Mouse (Mus musculus) midbrain, embryonic 14.5 days (tissue): ENCODE data around the gene Smyd3. TPM values are rescaled to one million over a fixed set of nuclear protein-coding genes. Genes with fewer than 3 reads are reported as not detected.

ENCODE experiments used
- ATAC-seq: fragments of 200-750 bp; cut with Nextera tagmentation; 2 replicates; pipeline ENCODE4 v1.8.0; 2017; ENCODE audit warnings: moderate number of reproducible peaks, moderate library complexity; ENCODE audit not compliant: low FRiP score, low TSS enrichment
- DNase-seq: peaks from one replicate; pipeline ENCODE4 v3.0.0-alpha.2; 2015
- H3K27ac ChIP-seq: fragments of 300-500 bp; sonication (generic); replicated peaks from 2 replicates; pipeline ENCODE4 v1.5.1; 2014; ENCODE audit warnings: mild to moderate bottlenecking, low read depth, low read length, moderate library complexity
- H3K27me3 ChIP-seq: fragments of 300-500 bp; sonication (generic); 2 replicates; pipeline ENCODE4 v1.6.1; 2014; ENCODE audit warnings: low read length, control low read depth, mixed read lengths; ENCODE audit not compliant: control insufficient read depth, insufficient read depth
- H3K36me3 ChIP-seq: fragments of 300-500 bp; sonication (generic); 2 replicates; pipeline ENCODE4 v1.6.1; 2014; ENCODE audit warnings: low read length, control low read depth; ENCODE audit not compliant: control insufficient read depth, insufficient read depth
- H3K4me1 ChIP-seq: fragments of 300-500 bp; sonication (generic); 2 replicates; pipeline ENCODE4 v1.6.1; 2014; ENCODE audit warnings: mild to moderate bottlenecking, antibody characterized with exemption, low read length, control low read depth; ENCODE audit not compliant: control insufficient read depth, insufficient read depth
- H3K4me2 ChIP-seq: fragments of 300-500 bp; sonication (generic); 2 replicates; pipeline ENCODE4 v1.6.1; 2014; ENCODE audit warnings: mild to moderate bottlenecking, low read length, moderate library complexity
- H3K4me3 ChIP-seq: fragments of 300-500 bp; sonication (generic); replicated peaks from 2 replicates; pipeline ENCODE4 v1.5.1; 2014; ENCODE audit warnings: low read depth, low read length
- H3K9ac ChIP-seq: fragments of 300-500 bp; sonication (generic); replicated peaks from 2 replicates; pipeline ENCODE4 v1.6.1; 2014; ENCODE audit warnings: mild to moderate bottlenecking, low read length, moderate library complexity
- H3K9me3 ChIP-seq: fragments of 300-500 bp; sonication (generic); 2 replicates; pipeline ENCODE4 v1.6.1; 2016; ENCODE audit warnings: low read length, control low read depth, mixed read lengths; ENCODE audit not compliant: control insufficient read depth
- WGBS: fragments of 180-500 bp; shearing (Covaris S2); extraction: QIAGEN DNeasy Blood & Tissue Kit; methylation state at CpG from one replicate; pipeline ENCODE4 v1.1.7; 2014; 5-methylcytosine and 5-hydroxymethylcytosine counted together
- polyA plus RNA-seq: library from polyadenylated mRNA; unstranded; fragments of >200 nt; fragmentation: Nextera tagmentation; extraction: Ambion mirVana; gene quantifications from 2 replicates; pipeline ENCODE4 v1.2.1, GENCODE M21; 2014

Gene Smyd3
- polyA plus RNA-seq, 1 experiment from 2014 or later, result 21.5 TPM

GRCm38 (mm10) chr1:179213381-179213780, 304.5 kb downstream of the Smyd3 start:
- Histone ChIP-seq H3K9me3 (no peaks in the 10 kb centered on the region), H3K36me3 (no peaks in the 10 kb centered on the region), H3K4me1 (no peaks in the 10 kb centered on the region), H3K4me2 (no peak overlapping the region), H3K9ac (no peak overlapping the region), H3K4me3 (no peak overlapping the region), H3K27ac (no peak overlapping the region), H3K27me3 (no peaks in the 10 kb centered on the region)
- DNase-seq (no peak), ATAC-seq (no peak)
- WGBS, result 80% methylated on average over 9 of the region's 9 CpGs

- Histone ChIP-seq H3K27ac (no peak overlapping the region), H3K9me3 (no peaks in the 10 kb centered on the region), H3K4me2 (no peak overlapping the region), H3K9ac (no peak overlapping the region), H3K36me3 (no peaks in the 10 kb centered on the region), H3K4me3 (no peak overlapping the region), H3K27me3 (no peaks in the 10 kb centered on the region), H3K4me1 (peaks cover 5% of the 10 kb centered on the region; the same call in 1 of the 2 replicates)
- DNase-seq, result no peak
- 44% methylated on average over 7 of the region's 7 CpGs for WGBS
- no peak for ATAC-seq
Observed at GRCm38 (mm10) chr1:179212295-179212694, 305.5 kb downstream of the Smyd3 start.

- H3K27ac ChIP-seq, result no peak overlapping the region
- 87% methylated on average over 4 of the region's 4 CpGs for WGBS
- H3K9me3 ChIP-seq, result no peaks in the 10 kb centered on the region
- H3K4me1 ChIP-seq, result peaks cover 7% of the 10 kb centered on the region; the same call in 1 of the 2 replicates
- H3K9ac ChIP-seq, result no peak overlapping the region
- DNase-seq (no peak), ATAC-seq (no peak)
- no peak overlapping the region for H3K4me3 ChIP-seq
- H3K4me2 ChIP-seq, result no peak overlapping the region
- H3K27me3 ChIP-seq, result no peaks in the 10 kb centered on the region
- H3K36me3 ChIP-seq, result no peaks in the 10 kb centered on the region
Observed at GRCm38 (mm10) chr1:179211313-179211712, 306.5 kb downstream of the Smyd3 start.

- no peaks in the 10 kb centered on the region for H3K9me3 ChIP-seq
- no peak overlapping the region for H3K27ac ChIP-seq
- no peaks in the 10 kb centered on the region for H3K27me3 ChIP-seq
- H3K36me3 ChIP-seq, result no peaks in the 10 kb centered on the region
- H3K4me1 ChIP-seq, result peaks cover 7% of the 10 kb centered on the region; the same call in 1 of the 2 replicates
- 66% methylated on average over 12 of the region's 12 CpGs for WGBS
- no peak overlapping the region for H3K9ac ChIP-seq
- ATAC-seq (no peak), DNase-seq (no peak)
- no peak overlapping the region for H3K4me2 ChIP-seq
- no peak overlapping the region for H3K4me3 ChIP-seq
Observed at GRCm38 (mm10) chr1:179207846-179208595, 309.8 kb downstream of the Smyd3 start.

- Histone ChIP-seq H3K4me3 (no peak overlapping the region), H3K9ac (no peak overlapping the region), H3K36me3 (no peaks in the 10 kb centered on the region), H3K4me1 (peaks cover 7% of the 10 kb centered on the region; the same call in 1 of the 2 replicates), H3K9me3 (no peaks in the 10 kb centered on the region), H3K4me2 (no peak overlapping the region), H3K27me3 (no peaks in the 10 kb centered on the region), H3K27ac (no peak overlapping the region)
- 84% methylated on average over 9 of the region's 9 CpGs for WGBS
- DNase-seq, result no peak
- no peak for ATAC-seq
Observed at GRCm38 (mm10) chr1:179207180-179207741, 310.6 kb downstream of the Smyd3 start.

- no peaks in the 10 kb centered on the region for H3K36me3 ChIP-seq
- WGBS, result 89% methylated on average over 9 of the region's 9 CpGs
- H3K27me3 ChIP-seq, result no peaks in the 10 kb centered on the region
- H3K9ac ChIP-seq, result no peak overlapping the region
- no peak for ATAC-seq
- H3K4me1 ChIP-seq, result no peaks in the 10 kb centered on the region
- no peak overlapping the region for H3K4me3 ChIP-seq
- no peak overlapping the region for H3K27ac ChIP-seq
- no peaks in the 10 kb centered on the region for H3K9me3 ChIP-seq
- DNase-seq, result no peak
- H3K4me2 ChIP-seq, result no peak overlapping the region
Observed at GRCm38 (mm10) chr1:179198517-179199200, 319.2 kb downstream of the Smyd3 start.

- 78% methylated on average over 11 of the region's 11 CpGs for WGBS
- no peak overlapping the region for H3K9ac ChIP-seq
- no peaks in the 10 kb centered on the region for H3K27me3 ChIP-seq
- H3K4me2 ChIP-seq, result no peak overlapping the region
- H3K36me3 ChIP-seq, result no peaks in the 10 kb centered on the region
- H3K9me3 ChIP-seq, result no peaks in the 10 kb centered on the region
- no peak overlapping the region for H3K27ac ChIP-seq
- H3K4me3 ChIP-seq, result no peak overlapping the region
- no peak for ATAC-seq
- no peaks in the 10 kb centered on the region for H3K4me1 ChIP-seq
- no peak for DNase-seq
Observed at GRCm38 (mm10) chr1:179197821-179198516, 319.9 kb downstream of the Smyd3 start.

GRCm38 (mm10) chr1:179197156-179197555, 320.7 kb downstream of the Smyd3 start:
- DNase-seq (no peak), ATAC-seq (no peak)
- Histone ChIP-seq H3K27me3 (no peaks in the 10 kb centered on the region), H3K4me1 (no peaks in the 10 kb centered on the region), H3K9ac (no peak overlapping the region), H3K27ac (no peak overlapping the region), H3K9me3 (no peaks in the 10 kb centered on the region), H3K4me3 (no peak overlapping the region), H3K36me3 (no peaks in the 10 kb centered on the region), H3K4me2 (no peak overlapping the region)
- WGBS, result 65% methylated on average over 4 of the region's 4 CpGs
